Mouse (Mus musculus): ENCODE measurements around the gene P4ha1. TPM values are rescaled to one million over a fixed set of nuclear protein-coding genes. Genes with fewer than 3 reads are reported as not detected.
A peak's percentile ranks its signal among the peaks of the same experiment; 100 is the strongest.

The P4ha1 gene
- polyA plus RNA-seq, 1 experiment from 2014 or later, result 80.9 TPM

DNA sequence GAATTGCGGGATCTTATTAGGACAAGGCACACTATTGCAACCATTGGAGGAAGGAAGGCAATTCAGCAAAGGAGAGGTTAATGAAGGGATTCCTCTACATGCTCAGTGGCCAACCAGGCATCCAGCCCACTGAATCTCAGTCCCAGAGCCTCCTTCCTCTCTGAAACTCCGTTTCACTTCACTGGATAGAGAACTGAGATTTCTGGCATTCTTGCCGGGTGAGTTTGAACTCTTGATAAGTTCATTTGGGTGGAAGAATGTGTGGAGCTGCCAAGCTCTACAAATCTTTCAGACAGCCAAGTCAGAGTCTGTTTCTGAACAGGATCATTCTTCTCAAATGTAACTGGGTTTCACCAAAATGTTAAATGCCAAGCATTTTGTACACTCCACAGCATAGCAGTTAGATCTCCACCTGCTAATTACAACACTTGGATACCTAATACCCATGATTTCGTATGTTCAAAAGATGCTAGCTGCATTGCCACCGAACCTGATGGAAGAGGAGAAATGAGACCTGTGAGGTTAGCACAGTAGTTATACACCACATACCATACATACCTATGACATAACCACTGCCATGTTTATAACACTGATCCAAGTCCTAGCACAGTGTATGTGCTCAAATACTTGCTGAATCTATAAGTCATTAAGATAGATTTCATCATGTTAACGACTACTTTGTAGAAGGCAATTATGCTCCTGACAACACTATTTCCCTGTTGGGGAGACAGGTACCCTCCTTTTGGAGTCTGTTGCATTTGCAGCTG lies 12.2 kb upstream of the P4ha1 start:
- Histone ChIP-seq H3K4me3 (replicated peaks; ENCODE audit: low read length) (no peak overlapping the region), H3K27ac (ENCODE audit: low read length) (no peak overlapping the region), H3K4me2 (ENCODE audit: low read depth, low read length) (no peak overlapping the region), H3K4me1 (ENCODE audit: control insufficient read depth, insufficient read depth, low read length) (peaks cover 8% of the 10 kb centered on the region), H3K27me3 (ENCODE audit: control insufficient read depth, insufficient read depth, low read length) (no peaks in the 10 kb centered on the region), H3K9ac (ENCODE audit: low read length) (no peak overlapping the region), H3K9me3 (replicated peaks; ENCODE audit: control insufficient read depth, low read length) (no peaks in the 10 kb centered on the region), H3K36me3 (ENCODE audit: control insufficient read depth, insufficient read depth, low read length) (no peaks in the 10 kb centered on the region)
- peak; percentile 56 for ATAC-seq (ENCODE audit: insufficient read depth, low FRiP score)
- 59% methylated on average over 6 of the region's 6 CpGs for WGBS

DNA sequence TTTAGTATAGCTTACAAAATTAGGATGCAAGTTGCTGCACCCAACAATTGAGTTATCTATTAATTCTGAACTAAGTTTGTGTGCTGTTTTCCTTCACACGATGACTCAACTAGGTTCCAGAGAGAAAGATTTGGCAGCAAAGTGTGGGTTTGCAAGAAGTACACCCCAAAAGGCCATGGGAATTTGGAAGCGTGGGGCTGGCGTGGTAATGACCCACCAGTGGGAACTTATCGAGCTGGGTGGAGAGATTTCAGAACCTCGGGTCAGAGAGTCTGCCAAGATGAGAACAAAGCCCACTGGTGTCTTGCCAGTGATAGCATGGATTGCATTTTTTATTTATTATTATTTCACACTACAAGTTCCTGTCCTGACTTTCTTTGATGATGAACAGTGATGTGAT lies 11.2 kb upstream of the P4ha1 start:
- no peaks in the 10 kb centered on the region for H3K27me3 ChIP-seq (ENCODE audit: control insufficient read depth, insufficient read depth, low read length)
- H3K4me3 ChIP-seq (replicated peaks; ENCODE audit: low read length), result no peak overlapping the region
- H3K36me3 ChIP-seq (ENCODE audit: control insufficient read depth, insufficient read depth, low read length), result no peaks in the 10 kb centered on the region
- no peak overlapping the region for H3K4me2 ChIP-seq (ENCODE audit: low read depth, low read length)
- no peak overlapping the region for H3K27ac ChIP-seq (ENCODE audit: low read length)
- no peaks in the 10 kb centered on the region for H3K9me3 ChIP-seq (replicated peaks; ENCODE audit: control insufficient read depth, low read length)
- 87% methylated on average over 5 of the region's 5 CpGs for WGBS
- no peak for ATAC-seq (ENCODE audit: insufficient read depth, low FRiP score)
- H3K4me1 ChIP-seq (ENCODE audit: control insufficient read depth, insufficient read depth, low read length), result peaks cover 8% of the 10 kb centered on the region
- H3K9ac ChIP-seq (ENCODE audit: low read length), result no peak overlapping the region

GRCm38 (mm10) chr10:59321112-59321511 lies 2.0 kb upstream of the P4ha1 start:
- ATAC-seq (ENCODE audit: insufficient read depth, low FRiP score), result no peak
- H3K4me3 ChIP-seq (replicated peaks; ENCODE audit: low read length), result no peak overlapping the region
- no peaks in the 10 kb centered on the region for H3K27me3 ChIP-seq (ENCODE audit: control insufficient read depth, insufficient read depth, low read length)
- no peak overlapping the region for H3K27ac ChIP-seq (ENCODE audit: low read length)
- H3K4me2 ChIP-seq (ENCODE audit: low read depth, low read length), result no peak overlapping the region
- H3K36me3 ChIP-seq (ENCODE audit: control insufficient read depth, insufficient read depth, low read length), result no peaks in the 10 kb centered on the region
- no peak overlapping the region for H3K9ac ChIP-seq (ENCODE audit: low read length)
- 84% methylated on average over 3 of the region's 3 CpGs for WGBS
- H3K4me1 ChIP-seq (ENCODE audit: control insufficient read depth, insufficient read depth, low read length), result peaks cover 15% of the 10 kb centered on the region
- H3K9me3 ChIP-seq (replicated peaks; ENCODE audit: control insufficient read depth, low read length), result no peaks in the 10 kb centered on the region

- H3K4me1 ChIP-seq (ENCODE audit: control insufficient read depth, insufficient read depth, low read length), result peaks cover 22% of the 10 kb centered on the region
- 64% methylated on average over 4 of the region's 4 CpGs for WGBS
- no peak overlapping the region; the same call in 1 of the 2 replicates for H3K4me3 ChIP-seq (replicated peaks; ENCODE audit: low read length)
- ATAC-seq (ENCODE audit: insufficient read depth, low FRiP score), result no peak
- peak overlapping the region; percentile 40 for H3K27ac ChIP-seq (ENCODE audit: low read length)
- no peaks in the 10 kb centered on the region for H3K9me3 ChIP-seq (replicated peaks; ENCODE audit: control insufficient read depth, low read length)
- peak overlapping the region; percentile 97; the same call in 1 of the 2 replicates for H3K9ac ChIP-seq (ENCODE audit: low read length)
- no peaks in the 10 kb centered on the region for H3K36me3 ChIP-seq (ENCODE audit: control insufficient read depth, insufficient read depth, low read length)
- H3K27me3 ChIP-seq (ENCODE audit: control insufficient read depth, insufficient read depth, low read length), result no peaks in the 10 kb centered on the region
- peak overlapping the region; percentile 51 for H3K4me2 ChIP-seq (ENCODE audit: low read depth, low read length)
Observed at GRCm38 (mm10) chr10:59322271-59322670, 825 bp upstream of the P4ha1 start.

- peak overlapping the region; percentile 97 for H3K27ac ChIP-seq (ENCODE audit: low read length)
- H3K4me2 ChIP-seq (ENCODE audit: low read depth, low read length), result peak overlapping the region; percentile 82
- no peaks in the 10 kb centered on the region for H3K9me3 ChIP-seq (replicated peaks; ENCODE audit: control insufficient read depth, low read length)
- H3K4me1 ChIP-seq (ENCODE audit: control insufficient read depth, insufficient read depth, low read length), result peaks cover 22% of the 10 kb centered on the region
- WGBS, result under 1% methylated on average over 44 of the region's 49 CpGs
- H3K27me3 ChIP-seq (ENCODE audit: control insufficient read depth, insufficient read depth, low read length), result no peaks in the 10 kb centered on the region
- no peaks in the 10 kb centered on the region for H3K36me3 ChIP-seq (ENCODE audit: control insufficient read depth, insufficient read depth, low read length)
- ATAC-seq (ENCODE audit: insufficient read depth, low FRiP score), result peak; percentile 77
- peak overlapping the region; percentile 89 for H3K4me3 ChIP-seq (replicated peaks; ENCODE audit: low read length)
- H3K9ac ChIP-seq (ENCODE audit: low read length), result peak overlapping the region; percentile 97
Observed at GRCm38 (mm10) chr10:59323488-59324161, 529 bp downstream of the P4ha1 start.

DNA sequence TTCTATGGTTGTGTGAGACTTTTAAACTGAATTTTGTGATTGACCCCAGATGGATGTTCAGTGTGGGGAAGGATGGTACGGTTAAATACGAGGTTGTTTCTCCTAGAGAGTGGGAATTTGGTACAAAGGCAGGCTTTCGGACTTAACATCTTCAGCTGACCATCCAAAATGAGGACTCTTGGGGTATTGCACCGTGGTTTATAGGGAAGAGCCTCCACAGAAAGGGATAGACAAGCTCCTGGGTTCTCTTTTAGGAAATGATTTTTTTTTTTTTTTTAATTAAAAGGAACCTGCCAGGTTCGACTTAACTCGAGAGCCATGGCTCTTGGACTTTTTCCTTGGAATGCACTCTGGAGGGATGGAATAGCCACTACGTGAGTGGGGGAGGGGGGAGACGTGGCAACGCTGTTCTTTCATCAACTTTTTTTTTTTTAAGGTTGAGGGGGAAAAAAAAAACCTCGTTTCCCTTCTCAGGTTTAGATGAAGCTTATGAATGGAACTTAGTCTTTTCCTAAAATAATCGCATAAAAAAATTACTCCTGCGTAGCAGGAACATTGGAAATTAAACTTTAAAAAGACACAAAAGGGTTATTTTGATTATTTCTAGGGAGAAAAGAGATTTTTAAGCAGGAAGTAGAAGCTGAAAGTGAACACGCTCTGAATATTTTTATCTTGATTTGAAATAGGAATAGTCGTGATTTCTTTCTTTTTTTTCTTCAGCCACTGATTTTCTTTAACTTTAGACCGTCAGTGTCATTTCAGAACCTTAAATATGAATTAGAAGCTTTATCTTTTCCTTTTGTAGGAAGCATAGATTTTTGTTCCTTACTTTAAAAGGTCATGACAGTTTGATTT lies 1.4 kb downstream of the P4ha1 start:
- H3K9ac ChIP-seq (ENCODE audit: low read length), result peak overlapping the region; percentile 97
- H3K4me2 ChIP-seq (ENCODE audit: low read depth, low read length), result peak overlapping the region; percentile 82
- H3K27ac ChIP-seq (ENCODE audit: low read length), result peak overlapping the region; percentile 97
- H3K4me1 ChIP-seq (ENCODE audit: control insufficient read depth, insufficient read depth, low read length), result peaks cover 19% of the 10 kb centered on the region
- ATAC-seq (ENCODE audit: insufficient read depth, low FRiP score), result no peak
- WGBS, result 12% methylated on average over 15 of the region's 15 CpGs
- H3K36me3 ChIP-seq (ENCODE audit: control insufficient read depth, insufficient read depth, low read length), result no peaks in the 10 kb centered on the region
- no peaks in the 10 kb centered on the region for H3K27me3 ChIP-seq (ENCODE audit: control insufficient read depth, insufficient read depth, low read length)
- no peaks in the 10 kb centered on the region for H3K9me3 ChIP-seq (replicated peaks; ENCODE audit: control insufficient read depth, low read length)
- peak overlapping the region; percentile 89 for H3K4me3 ChIP-seq (replicated peaks; ENCODE audit: low read length)

- H3K4me2 ChIP-seq (ENCODE audit: low read depth, low read length), result peak overlapping the region; percentile 39; the same call in 1 of the 2 replicates
- H3K9me3 ChIP-seq (replicated peaks; ENCODE audit: control insufficient read depth, low read length), result no peaks in the 10 kb centered on the region
- no peak overlapping the region for H3K4me3 ChIP-seq (replicated peaks; ENCODE audit: low read length)
- WGBS, result 69% methylated on average over 8 of the region's 8 CpGs
- H3K27ac ChIP-seq (ENCODE audit: low read length), result no peak overlapping the region
- no peak for ATAC-seq (ENCODE audit: insufficient read depth, low FRiP score)
- H3K36me3 ChIP-seq (ENCODE audit: control insufficient read depth, insufficient read depth, low read length), result no peaks in the 10 kb centered on the region
- H3K4me1 ChIP-seq (ENCODE audit: control insufficient read depth, insufficient read depth, low read length), result peaks cover 19% of the 10 kb centered on the region
- no peaks in the 10 kb centered on the region for H3K27me3 ChIP-seq (ENCODE audit: control insufficient read depth, insufficient read depth, low read length)
- H3K9ac ChIP-seq (ENCODE audit: low read length), result no peak overlapping the region
Observed at GRCm38 (mm10) chr10:59326612-59327315, 3.7 kb downstream of the P4ha1 start.

DNA sequence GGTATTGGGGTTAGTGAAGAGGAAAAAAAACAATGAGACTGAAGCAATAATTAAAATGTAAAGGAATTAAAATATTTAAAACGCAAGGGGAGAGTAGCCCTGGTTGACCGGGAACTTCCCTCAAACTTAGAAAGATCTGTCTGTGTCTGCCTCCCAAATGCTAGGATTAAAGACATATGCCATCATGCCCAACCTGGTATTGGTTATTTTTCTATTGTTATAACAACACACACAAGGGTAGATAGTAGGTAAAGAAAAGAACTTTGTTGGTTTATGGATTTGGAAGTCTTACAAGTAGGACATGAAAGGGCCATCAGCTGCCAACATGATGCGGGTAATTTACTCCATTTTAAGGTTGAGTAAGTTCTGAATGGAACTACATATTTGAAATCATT lies 4.2 kb downstream of the P4ha1 start:
- WGBS, result 87% methylated on average over 3 of the region's 3 CpGs
- no peaks in the 10 kb centered on the region for H3K27me3 ChIP-seq (ENCODE audit: control insufficient read depth, insufficient read depth, low read length)
- H3K4me3 ChIP-seq (replicated peaks; ENCODE audit: low read length), result no peak overlapping the region
- H3K27ac ChIP-seq (ENCODE audit: low read length), result no peak overlapping the region
- peaks cover 18% of the 10 kb centered on the region for H3K4me1 ChIP-seq (ENCODE audit: control insufficient read depth, insufficient read depth, low read length)
- ATAC-seq (ENCODE audit: insufficient read depth, low FRiP score), result no peak
- no peak overlapping the region for H3K4me2 ChIP-seq (ENCODE audit: low read depth, low read length)
- no peaks in the 10 kb centered on the region for H3K9me3 ChIP-seq (replicated peaks; ENCODE audit: control insufficient read depth, low read length)
- no peaks in the 10 kb centered on the region for H3K36me3 ChIP-seq (ENCODE audit: control insufficient read depth, insufficient read depth, low read length)
- H3K9ac ChIP-seq (ENCODE audit: low read length), result no peak overlapping the region

Data from stomach, embryonic 16.5 days (tissue).